Mouse (Mus musculus) heart, adult 9 months (tissue): ENCODE measurements around the gene Ttc22.

Experiments used
- DNase-seq, 2 experiments: peaks; one replicate each; pipeline ENCODE4 v3.0.0; 2022; ENCODE audit warnings: low spot score in 2 of 2

The Ttc22 gene

DNA sequence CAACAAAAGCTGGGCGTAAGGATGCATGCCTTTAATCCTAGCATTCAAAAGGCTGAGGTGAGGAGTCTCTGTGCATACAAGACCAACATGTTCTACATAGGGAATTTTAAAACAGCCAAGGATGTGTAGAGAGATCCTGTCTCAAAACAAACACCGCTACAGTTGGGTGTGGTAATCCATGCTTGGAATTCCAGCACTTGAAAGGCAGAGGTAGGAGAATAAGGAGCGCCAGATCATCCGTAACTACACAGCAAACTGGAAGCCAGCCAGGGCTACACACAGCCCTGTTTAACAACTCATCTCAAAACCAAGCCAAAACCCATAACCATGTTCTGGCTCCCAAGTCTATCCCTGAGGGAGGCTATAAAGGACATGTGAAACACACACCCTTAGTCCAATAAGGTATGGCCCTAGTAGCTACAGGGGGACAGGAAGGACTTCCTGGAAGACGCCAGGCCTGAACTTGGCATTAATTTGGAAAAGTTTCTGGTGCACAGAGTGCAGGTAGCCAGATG is 41.8 kb downstream of the Ttc22 start:
- DNase-seq, result no peak

DNA sequence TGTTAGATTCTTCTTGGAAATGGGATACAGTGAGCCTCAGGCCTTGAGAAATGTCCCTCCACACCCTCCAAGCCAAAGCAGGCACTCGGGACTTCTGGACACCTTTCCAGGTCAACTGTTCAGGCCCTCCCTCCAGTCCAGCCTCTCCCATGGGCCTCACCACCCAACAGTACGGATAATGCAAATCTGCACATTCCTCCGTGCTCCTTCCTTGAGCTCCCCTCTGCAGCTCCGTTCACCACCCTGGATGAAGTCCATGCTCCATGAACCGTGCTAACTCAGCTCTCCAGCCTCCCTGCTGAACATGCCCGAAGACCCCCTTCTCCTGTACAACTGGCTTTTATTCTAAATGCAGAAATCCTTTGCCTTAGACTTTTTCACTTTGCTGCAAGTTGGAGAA is 42.5 kb downstream of the Ttc22 start:
- no peak for DNase-seq

- DNase-seq, result no peak
Measured at GRCm38 (mm10) chr4:106665269-106665668, 43.0 kb downstream of the Ttc22 start.

- no peak for DNase-seq
Measured at GRCm38 (mm10) chr4:106665673-106666072, 43.4 kb downstream of the Ttc22 start.

DNA sequence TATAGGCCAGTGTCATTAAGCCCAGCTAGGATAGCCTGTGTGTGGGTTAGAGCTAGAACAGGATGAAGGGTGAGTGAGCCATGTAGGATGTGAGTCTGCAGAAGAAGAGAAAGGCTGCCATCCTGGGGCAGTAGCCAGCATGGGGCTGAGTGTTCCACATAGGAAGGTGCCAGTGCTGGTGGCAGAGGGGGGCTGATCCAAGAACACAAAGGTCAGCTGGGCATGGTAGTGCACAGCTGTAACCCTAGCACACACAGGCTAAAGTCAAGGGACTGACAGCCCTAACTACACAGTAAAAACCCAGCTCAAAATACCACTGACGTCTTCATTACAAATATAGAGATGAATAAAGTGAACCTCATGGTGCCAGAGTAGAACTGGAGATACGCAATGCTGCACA is 44.3 kb downstream of the Ttc22 start:
- DNase-seq, result no peak

DNA sequence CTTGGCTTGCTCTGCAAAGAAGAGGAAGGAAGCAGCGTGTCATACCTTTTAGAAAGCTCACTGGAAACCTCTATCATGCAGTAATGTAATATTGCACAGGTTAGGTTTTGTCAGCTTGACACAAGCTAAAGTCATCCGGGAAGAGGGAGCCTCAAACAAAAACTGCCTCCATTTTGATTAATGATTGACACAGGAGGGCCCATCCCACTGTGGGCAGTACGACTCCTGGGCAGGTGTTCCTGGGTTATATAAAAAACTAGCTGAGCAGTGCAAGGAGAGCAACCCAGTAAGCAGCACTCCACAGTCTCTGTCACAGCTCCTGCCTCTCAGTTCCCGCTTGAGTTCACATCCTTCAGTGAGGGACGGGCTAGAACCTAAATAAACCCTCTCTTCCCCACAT is 54.5 kb downstream of the Ttc22 start:
- DNase-seq, result no peak

DNA sequence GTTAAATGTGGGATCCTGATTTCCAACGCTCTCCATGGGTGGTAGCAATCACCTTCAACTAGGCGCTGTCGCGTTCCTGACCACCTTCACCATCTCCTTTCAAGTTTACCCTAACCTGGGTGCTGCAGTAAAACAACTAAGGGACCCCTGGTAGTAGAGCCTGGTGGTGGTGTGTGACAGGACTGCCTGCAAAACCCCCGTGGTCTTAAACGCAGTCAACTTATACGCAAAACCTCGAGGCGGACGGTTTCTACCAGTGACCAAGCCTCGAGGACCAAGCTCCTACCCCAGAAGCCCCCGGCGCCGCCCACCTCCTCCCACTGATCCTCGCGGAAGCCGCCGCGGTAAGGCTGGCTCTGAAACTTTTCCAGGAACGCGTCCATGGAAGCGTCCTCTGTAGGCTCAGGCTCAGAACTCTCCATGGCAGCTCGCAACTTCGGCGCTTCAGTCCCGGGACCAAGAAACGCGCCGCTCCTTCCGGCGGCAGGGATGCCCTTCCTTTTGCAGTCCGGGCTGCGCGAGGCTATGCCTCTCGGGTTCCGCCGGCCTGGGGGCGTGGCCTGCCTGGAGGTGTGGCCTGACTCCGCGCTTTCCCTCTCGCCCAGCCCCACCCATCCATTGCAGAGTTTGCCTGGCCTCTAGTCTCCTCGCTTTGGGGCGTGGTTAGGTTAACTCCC is 56.3 kb downstream of the Ttc22 start, which contains the start of gene Ttc4:
TSS of gene Ttc4 (minus strand) at position 503 of the 677 bp plus-strand sequence.
- DNase-seq, result peak; percentile 69 to 86

DNA sequence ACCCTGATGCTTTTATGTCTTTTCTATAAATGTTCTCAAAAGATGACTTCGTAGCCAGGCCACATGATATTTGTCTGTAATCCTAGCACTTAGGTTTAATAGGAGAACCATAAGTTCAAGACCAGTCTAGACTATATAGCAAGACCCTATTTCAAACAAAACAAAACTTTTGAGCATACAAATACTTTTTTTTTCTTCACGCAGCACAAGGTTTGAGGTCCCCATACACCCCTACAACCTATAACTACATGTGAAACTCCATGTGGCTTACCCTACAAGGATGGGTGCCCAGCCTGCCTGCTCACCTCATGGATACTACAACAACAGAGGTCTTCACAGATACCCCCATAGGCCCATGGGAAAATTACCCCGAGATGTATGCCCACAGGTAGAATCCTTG is 56.9 kb downstream of the Ttc22 start:
- no peak for DNase-seq

DNA sequence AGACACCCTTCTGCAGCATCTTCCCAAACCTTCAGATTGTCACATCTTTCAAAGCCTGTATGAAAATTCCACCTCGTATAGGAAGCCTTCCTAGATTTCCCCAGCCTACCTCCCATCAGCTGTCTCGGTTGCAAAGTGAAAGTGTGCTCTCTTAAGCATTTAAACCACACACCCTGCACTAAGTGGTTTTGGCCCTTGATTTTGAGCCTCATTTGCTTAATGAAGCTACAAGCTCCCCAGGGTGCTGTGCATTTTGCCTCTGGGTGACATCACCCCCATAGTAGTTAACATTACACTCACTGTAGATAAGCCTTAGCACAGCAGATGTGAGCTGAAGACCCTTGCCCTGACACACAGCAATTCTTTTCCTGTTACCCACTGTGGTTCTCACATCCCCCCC is 58.7 kb downstream of the Ttc22 start:
- no peak for DNase-seq

- no peak for DNase-seq
Measured at GRCm38 (mm10) chr4:106688636-106689296, 66.5 kb downstream of the Ttc22 start.
